Mouse (Mus musculus) kidney, postnatal 0 days (tissue): ENCODE measurements around the gene Btbd7. TPM values are rescaled to one million over a fixed set of nuclear protein-coding genes. Genes with fewer than 3 reads are reported as not detected.
A peak's percentile ranks its signal among the peaks of the same experiment; 100 is the strongest.

Experiments used
- ATAC-seq: fragments of 200-750 bp; cut with Nextera tagmentation; replicated peaks from 2 replicates; pipeline ENCODE4 v1.8.0; 2017; ENCODE audit warnings: low read depth, moderate number of reproducible peaks, moderate TSS enrichment, moderate library complexity; ENCODE audit not compliant: low FRiP score
- DNase-seq: peaks from one replicate; pipeline ENCODE4 v3.0.0-alpha.2; 2016; ENCODE audit warnings: low spot score
- H3K27ac ChIP-seq: fragments of 300-500 bp; sonication (generic); 2 replicates; pipeline ENCODE4 v1.5.1; 2014; ENCODE audit warnings: mild to moderate bottlenecking
- H3K27me3 ChIP-seq: fragments of 300-500 bp; sonication (generic); 2 replicates; pipeline ENCODE4 v1.6.1; 2014; ENCODE audit warnings: low read length, mixed read lengths; ENCODE audit not compliant: insufficient read depth
- H3K36me3 ChIP-seq: fragments of 300-500 bp; sonication (generic); 2 replicates; pipeline ENCODE4 v1.6.1; 2014; ENCODE audit warnings: low read length, mixed read lengths; ENCODE audit not compliant: insufficient read depth
- H3K4me1 ChIP-seq: fragments of 300-500 bp; sonication (generic); replicated peaks from 2 replicates; pipeline ENCODE4 v1.6.1; 2014; ENCODE audit warnings: antibody characterized with exemption, low read length, mixed read lengths; ENCODE audit not compliant: insufficient read depth
- H3K4me2 ChIP-seq: fragments of 300-500 bp; sonication (generic); 2 replicates; pipeline ENCODE4 v1.6.1; 2014; ENCODE audit warnings: mild to moderate bottlenecking, low read length, moderate library complexity, mixed read lengths
- H3K4me3 ChIP-seq: fragments of 300-500 bp; sonication (generic); replicated peaks from 2 replicates; pipeline ENCODE4 v1.5.1; 2014; ENCODE audit warnings: low read depth, low read length
- H3K9ac ChIP-seq: fragments of 300-500 bp; sonication (generic); 2 replicates; pipeline ENCODE4 v1.6.1; 2014; ENCODE audit warnings: low read depth, low read length
- H3K9me3 ChIP-seq: fragments of 300-500 bp; sonication (generic); replicated peaks from 2 replicates; pipeline ENCODE4 v1.6.1; 2016; ENCODE audit warnings: low read length, inconsistent platforms, mixed read lengths
- CTCF ChIP-seq: IDR thresholded peaks from 2 replicates; pipeline ENCODE4 v1.5.1; 2016; ENCODE audit warnings: antibody characterized with exemption, low read depth, mild to moderate bottlenecking, moderate library complexity
- WGBS: fragments of 180-500 bp; shearing (Covaris S2); extraction: QIAGEN DNeasy Blood & Tissue Kit; methylation state at CpG from one replicate; pipeline ENCODE4 v1.1.7; 2014; 5-methylcytosine and 5-hydroxymethylcytosine counted together
- polyA plus RNA-seq: library from polyadenylated mRNA; unstranded; fragments of >200 nt; fragmentation: Nextera tagmentation; extraction: Ambion mirVana; gene quantifications from 2 replicates; pipeline ENCODE4 v1.2.1, GENCODE M21; 2015

The Btbd7 gene
- polyA plus RNA-seq, 1 experiment from 2014 or later: 15.5 TPM

GRCm38 (mm10) chr12:102757689-102758402 lies 120.4 kb downstream of the Btbd7 start, which contains the start of the genes Gm28051, Gon7 and Ubr7:
Gene Gm28051, minus strand, starts transcription at chr12:102757765.
Gene Gon7, minus strand, starts transcription at chr12:102757803.
Gene Ubr7, plus strand, starts transcription at chr12:102757967.
- Histone ChIP-seq H3K27me3 (no peaks in the 10 kb centered on the region), H3K27ac (peak within 1 kb of the TSS; percentile 89), H3K4me1 (peaks cover 11% of the 10 kb centered on the region), H3K9ac (peak within 1 kb of the TSS; percentile 71), H3K9me3 (no peaks in the 10 kb centered on the region), H3K4me2 (peak within 1 kb of the TSS; percentile 81), H3K36me3 (no peaks in the 10 kb centered on the region), H3K4me3 (peak within 1 kb of the TSS; percentile 78)
- DNase-seq: peak; percentile 98
- TF ChIP-seq CTCF: peak; percentile 66
- WGBS: 0% methylated on average over 69 of the region's 73 CpGs
- peak; percentile 97 for ATAC-seq

- Histone ChIP-seq H3K9ac (peak overlapping the region; percentile 71), H3K36me3 (no peaks in the 10 kb centered on the region), H3K27me3 (no peaks in the 10 kb centered on the region), H3K4me2 (peak overlapping the region; percentile 72), H3K27ac (peak overlapping the region; percentile 89), H3K4me1 (peaks cover 11% of the 10 kb centered on the region), H3K9me3 (no peaks in the 10 kb centered on the region), H3K4me3 (peak overlapping the region; percentile 78)
- peak; percentile 84; the same call in 1 of the 2 replicates for ATAC-seq
- under 1% methylated on average over 46 of the region's 46 CpGs for WGBS
- no peak for DNase-seq
- no peak for TF ChIP-seq CTCF
These were observed 121.1 kb downstream of the Btbd7 start for GRCm38 (mm10) chr12:102757055-102757688.

GRCm38 (mm10) chr12:102756304-102756703 lies 122.0 kb downstream of the Btbd7 start:
- peak overlapping the region; percentile 78; the same call in 1 of the 2 replicates for H3K4me3 ChIP-seq
- H3K36me3 ChIP-seq: no peaks in the 10 kb centered on the region
- peak overlapping the region; percentile 72 for H3K4me2 ChIP-seq
- ATAC-seq (no peak), DNase-seq (peak; percentile 28)
- no peak overlapping the region for H3K9ac ChIP-seq
- WGBS: 81% methylated on average over 7 of the region's 7 CpGs
- peaks cover 11% of the 10 kb centered on the region for H3K4me1 ChIP-seq
- TF ChIP-seq CTCF: peak; percentile 65
- no peak overlapping the region for H3K27ac ChIP-seq
- no peaks in the 10 kb centered on the region for H3K27me3 ChIP-seq
- H3K9me3 ChIP-seq: no peaks in the 10 kb centered on the region

GRCm38 (mm10) chr12:102748256-102748655 lies 130.0 kb downstream of the Btbd7 start:
- DNase-seq (no peak), ATAC-seq (no peak)
- H3K4me2 ChIP-seq: no peak overlapping the region
- TF ChIP-seq CTCF: no peak
- no peaks in the 10 kb centered on the region for H3K9me3 ChIP-seq
- H3K27me3 ChIP-seq: no peaks in the 10 kb centered on the region
- 85% methylated on average over 3 of the region's 3 CpGs for WGBS
- no peak overlapping the region for H3K4me3 ChIP-seq
- no peak overlapping the region for H3K27ac ChIP-seq
- H3K36me3 ChIP-seq: no peaks in the 10 kb centered on the region
- H3K4me1 ChIP-seq: no peaks in the 10 kb centered on the region
- no peak overlapping the region for H3K9ac ChIP-seq

GRCm38 (mm10) chr12:102744839-102745238 lies 133.4 kb downstream of the Btbd7 start:
- no peak overlapping the region for H3K4me3 ChIP-seq
- H3K27me3 ChIP-seq: no peaks in the 10 kb centered on the region
- peaks cover 6% of the 10 kb centered on the region; the same call in 1 of the 2 replicates for H3K4me1 ChIP-seq
- DNase-seq (no peak), ATAC-seq (no peak)
- no peak overlapping the region for H3K9ac ChIP-seq
- peak; percentile 8; the same call in 1 of the 2 replicates for TF ChIP-seq CTCF
- no peaks in the 10 kb centered on the region for H3K9me3 ChIP-seq
- WGBS: 61% methylated on average over 6 of the region's 6 CpGs
- no peaks in the 10 kb centered on the region for H3K36me3 ChIP-seq
- peak overlapping the region; percentile 69; the same call in 1 of the 2 replicates for H3K4me2 ChIP-seq
- H3K27ac ChIP-seq: no peak overlapping the region
